Mouse (Mus musculus): ENCODE results near the gene Exosc1. TPM values are rescaled to one million over a fixed set of nuclear protein-coding genes. Genes with fewer than 3 reads are reported as not detected.

Exosc1 gene
- 70.3 and 75.3 TPM in 2 replicates for polyA plus RNA-seq (2015; fragmentation: Nextera tagmentation; extraction: Ambion mirVana)

DNA sequence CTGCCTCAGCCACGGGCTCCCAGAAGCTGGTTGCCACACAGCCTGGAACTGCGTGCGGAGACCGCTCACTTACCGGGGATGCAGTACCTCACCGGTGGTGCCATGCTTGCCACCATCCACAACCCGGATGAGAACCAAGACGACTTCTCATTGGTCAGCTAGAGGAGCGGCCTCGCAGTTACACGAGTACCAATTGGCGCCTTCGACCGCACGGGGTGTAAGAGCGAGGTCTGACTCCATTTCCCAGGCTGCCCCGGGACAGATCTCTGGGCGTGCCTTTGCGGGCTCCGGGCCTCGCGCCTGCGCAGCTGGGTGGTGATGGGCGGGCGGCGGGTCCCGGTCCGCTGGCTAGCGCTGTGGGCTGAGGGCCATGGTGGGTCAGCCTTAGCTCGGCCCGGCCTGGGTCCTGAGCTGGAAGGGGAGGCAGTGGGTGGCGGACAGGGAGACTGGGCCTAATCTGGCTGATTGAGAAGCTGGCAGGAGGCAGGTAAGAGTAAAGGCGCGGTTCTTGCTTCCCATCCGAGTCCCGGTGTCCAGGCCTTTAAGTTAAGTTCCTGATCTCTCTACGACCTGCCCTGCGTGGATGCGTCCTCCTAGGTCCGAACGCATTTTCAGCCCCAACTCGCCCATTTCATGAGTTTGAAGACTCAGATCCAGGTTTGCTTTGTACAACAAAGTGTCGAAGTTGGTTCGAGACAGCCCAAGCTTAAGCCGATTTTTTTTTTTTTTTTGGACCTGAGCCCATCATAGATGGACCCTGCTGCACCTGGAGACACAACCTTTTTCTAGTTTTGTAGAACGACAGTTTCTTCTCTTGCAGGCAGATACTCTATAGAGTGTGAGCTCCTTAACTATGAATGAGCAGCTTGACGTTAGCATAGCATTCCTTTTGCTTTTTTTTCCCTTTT, at the start of gene Exosc1, which contains the start of gene Zdhhc16:
Gene Exosc1 (minus strand): TSS at position 245 of the 908 bp plus-strand sequence.
Gene Zdhhc16 (plus strand): TSS at position 302 of the 908 bp plus-strand sequence.
- Histone ChIP-seq H3K36me3 (peaks cover 8% of the 10 kb centered on the region; the same call in 1 of the 2 replicates), H3K27me3 (replicated peaks) (no peaks in the 10 kb centered on the region), H3K4me2 (peak within 1 kb of the TSS; percentile 75), H3K9ac (peak within 1 kb of the TSS; percentile 79), H3K9me3 (no peaks in the 10 kb centered on the region), H3K27ac (peak within 1 kb of the TSS; percentile 17), H3K4me1 (peaks cover 7% of the 10 kb centered on the region), H3K4me3 (replicated peaks) (peak within 1 kb of the TSS; percentile 80)
- ATAC-seq (ENCODE audit: insufficient read depth, low FRiP score, low read depth) = peak; percentile 100
- WGBS = under 1% methylated on average over 47 of the region's 47 CpGs

DNA sequence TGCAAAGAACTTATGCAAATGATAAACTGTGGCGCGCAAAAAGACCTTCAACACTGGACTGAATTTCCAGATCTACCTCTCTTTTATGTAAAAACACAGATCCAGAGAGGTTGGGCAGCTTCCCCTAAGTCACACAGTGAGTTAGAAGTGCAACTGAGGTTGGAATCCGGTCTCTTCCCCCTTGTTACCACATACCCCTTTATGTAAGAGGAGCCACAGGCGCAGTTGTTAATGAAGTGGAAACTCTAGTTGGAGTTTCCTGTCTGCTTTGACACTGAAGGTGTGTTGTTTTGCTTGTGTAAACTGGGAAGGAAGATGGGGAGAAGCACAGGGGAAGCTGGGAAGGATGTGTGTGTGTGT, 49.5 kb upstream of the Exosc1 start:
- Histone ChIP-seq H3K9me3 (no peaks in the 10 kb centered on the region), H3K9ac (no peak overlapping the region), H3K27me3 (replicated peaks) (no peaks in the 10 kb centered on the region), H3K27ac (no peak overlapping the region; the same call in 1 of the 2 replicates), H3K36me3 (no peaks in the 10 kb centered on the region), H3K4me1 (0 out of 2 replicates have a peak, but pooled peaks cover 6% of the 10 kb centered on the region), H3K4me3 (replicated peaks) (peak overlapping the region; percentile 65), H3K4me2 (peak overlapping the region; percentile 91)
- no peak for ATAC-seq (ENCODE audit: insufficient read depth, low FRiP score, low read depth)
- WGBS = 9% methylated on average over 4 of the region's 4 CpGs

- 0 out of 2 replicates have a peak, but pooled peaks cover 6% of the 10 kb centered on the region for H3K4me1 ChIP-seq
- no peaks in the 10 kb centered on the region for H3K9me3 ChIP-seq
- H3K27me3 ChIP-seq (replicated peaks) = no peaks in the 10 kb centered on the region
- whole genome bisulfite sequencing = under 1% methylated on average over 74 of the region's 74 CpGs
- H3K27ac ChIP-seq = peak overlapping the region; percentile 91
- no peaks in the 10 kb centered on the region for H3K36me3 ChIP-seq
- no peak for ATAC-seq (ENCODE audit: insufficient read depth, low FRiP score, low read depth)
- H3K9ac ChIP-seq = peak overlapping the region; percentile 82
- peak overlapping the region; percentile 91 for H3K4me2 ChIP-seq
- H3K4me3 ChIP-seq (replicated peaks) = peak overlapping the region; percentile 65
These were observed 48.9 kb upstream of the Exosc1 start for GRCm38 (mm10) chr19:41981931-41982790.

DNA sequence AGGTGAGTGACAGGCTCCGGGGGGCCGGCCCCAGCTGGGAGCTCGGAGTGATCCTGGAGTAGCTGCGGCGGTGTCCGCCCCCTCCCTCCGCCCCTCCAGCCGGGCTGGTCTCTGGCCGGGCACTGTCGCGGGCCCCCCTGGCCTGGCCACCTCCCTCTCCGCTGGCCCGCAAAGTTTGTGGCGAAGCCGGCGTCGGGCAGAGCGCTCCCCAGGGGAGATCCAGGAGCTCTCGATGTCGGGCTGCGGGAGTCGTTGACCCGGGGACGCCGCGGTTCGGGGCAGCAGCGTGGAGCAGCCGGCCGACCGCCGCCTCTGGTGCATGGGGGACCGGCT, 48.3 kb upstream of the Exosc1 start, which contains the start of gene Ubtd1:
Gene Ubtd1 (plus strand): TSS at position 169 of the 333 bp plus-strand sequence.
- Histone ChIP-seq H3K4me2 (peak within 1 kb of the TSS; percentile 91), H3K9ac (peak within 1 kb of the TSS; percentile 82), H3K4me3 (replicated peaks) (peak within 1 kb of the TSS; percentile 65), H3K9me3 (no peaks in the 10 kb centered on the region), H3K4me1 (0 out of 2 replicates have a peak, but pooled peaks cover 6% of the 10 kb centered on the region), H3K27ac (peak within 1 kb of the TSS; percentile 91), H3K36me3 (no peaks in the 10 kb centered on the region), H3K27me3 (replicated peaks) (no peaks in the 10 kb centered on the region)
- ATAC-seq (ENCODE audit: insufficient read depth, low FRiP score, low read depth) = no peak
- WGBS = 1% methylated on average over 31 of the region's 33 CpGs

GRCm38 (mm10) chr19:41980819-41981594, 47.8 kb upstream of the Exosc1 start, which contains the start of gene Mms19:
Gene Mms19 (minus strand): TSS chr19:41981157.
- Histone ChIP-seq H3K9me3 (no peaks in the 10 kb centered on the region), H3K36me3 (no peaks in the 10 kb centered on the region), H3K4me3 (replicated peaks) (peak within 1 kb of the TSS; percentile 65), H3K27me3 (replicated peaks) (no peaks in the 10 kb centered on the region), H3K4me1 (0 out of 2 replicates have a peak, but pooled peaks cover 6% of the 10 kb centered on the region), H3K4me2 (peak within 1 kb of the TSS; percentile 91), H3K9ac (peak within 1 kb of the TSS; percentile 82), H3K27ac (peak within 1 kb of the TSS; percentile 91)
- WGBS = under 1% methylated on average over 64 of the region's 68 CpGs
- peak; percentile 95 for ATAC-seq (ENCODE audit: insufficient read depth, low FRiP score, low read depth)

DNA sequence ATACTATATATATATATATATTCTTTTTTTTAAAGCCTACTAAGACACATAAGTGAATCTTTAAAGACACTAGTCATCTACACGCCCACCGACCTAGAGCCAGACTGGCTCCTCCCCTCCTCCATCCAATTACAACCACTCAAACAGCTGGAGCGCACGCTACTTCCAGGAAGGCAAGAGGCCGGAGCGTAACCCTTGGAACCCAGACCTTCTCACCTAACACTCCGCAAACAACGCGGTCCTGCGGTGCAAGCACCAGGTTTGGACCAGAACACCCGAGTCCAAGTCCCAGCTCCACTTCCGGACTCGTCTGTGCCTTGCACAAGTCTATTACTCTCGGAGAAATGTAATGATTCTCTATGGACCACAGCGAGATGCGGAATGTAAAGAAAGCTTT, 47.2 kb upstream of the Exosc1 start:
- peak overlapping the region; percentile 89 for H3K27ac ChIP-seq
- peak overlapping the region; percentile 65 for H3K4me3 ChIP-seq (replicated peaks)
- H3K4me2 ChIP-seq = peak overlapping the region; percentile 82
- 0 out of 2 replicates have a peak, but pooled peaks cover 6% of the 10 kb centered on the region for H3K4me1 ChIP-seq
- no peaks in the 10 kb centered on the region for H3K36me3 ChIP-seq
- H3K9me3 ChIP-seq = no peaks in the 10 kb centered on the region
- H3K27me3 ChIP-seq (replicated peaks) = no peaks in the 10 kb centered on the region
- H3K9ac ChIP-seq = peak overlapping the region; percentile 76
- WGBS = under 1% methylated on average over 16 of the region's 16 CpGs
- no peak for ATAC-seq (ENCODE audit: insufficient read depth, low FRiP score, low read depth)

- H3K27me3 ChIP-seq (replicated peaks) = no peaks in the 10 kb centered on the region
- WGBS = 61% methylated on average over 13 of the region's 13 CpGs
- H3K27ac ChIP-seq = no peak overlapping the region
- peaks cover 3% of the 10 kb centered on the region; the same call in 1 of the 2 replicates for H3K36me3 ChIP-seq
- no peak for ATAC-seq (ENCODE audit: insufficient read depth, low FRiP score, low read depth)
- no peak overlapping the region for H3K4me2 ChIP-seq
- no peaks in the 10 kb centered on the region for H3K9me3 ChIP-seq
- H3K4me3 ChIP-seq (replicated peaks) = no peak overlapping the region
- H3K9ac ChIP-seq = no peak overlapping the region
- no peaks in the 10 kb centered on the region for H3K4me1 ChIP-seq
These were observed 40.9 kb upstream of the Exosc1 start for GRCm38 (mm10) chr19:41973891-41974794.

DNA sequence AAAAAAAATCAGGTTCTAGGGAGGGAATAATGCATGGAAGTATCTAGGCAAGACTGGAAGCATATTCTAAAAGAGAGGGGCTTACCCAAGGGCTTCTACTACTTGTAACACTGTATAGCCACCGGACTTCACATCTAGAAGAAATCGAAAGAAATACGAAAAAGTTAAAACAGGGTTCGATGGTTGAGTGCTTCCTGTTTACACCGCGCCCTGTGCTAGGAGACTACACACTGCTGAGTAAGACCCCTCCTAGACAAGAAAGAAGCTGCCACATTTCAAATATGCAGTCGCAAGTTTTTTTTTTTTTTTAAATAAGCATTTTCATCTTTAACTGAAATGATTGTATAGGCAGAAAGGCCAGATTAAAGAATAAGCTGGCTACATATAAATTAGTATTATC, 36.4 kb upstream of the Exosc1 start:
- Histone ChIP-seq H3K4me3 (replicated peaks) (no peak overlapping the region), H3K36me3 (peaks cover 27% of the 10 kb centered on the region), H3K27ac (no peak overlapping the region), H3K9ac (no peak overlapping the region), H3K27me3 (replicated peaks) (no peaks in the 10 kb centered on the region), H3K4me2 (no peak overlapping the region), H3K9me3 (no peaks in the 10 kb centered on the region), H3K4me1 (no peaks in the 10 kb centered on the region)
- ATAC-seq (ENCODE audit: insufficient read depth, low FRiP score, low read depth) = no peak
- WGBS = 89% methylated on average over 7 of the region's 7 CpGs

- ATAC-seq (ENCODE audit: insufficient read depth, low FRiP score, low read depth) = no peak
- no peak overlapping the region for H3K9ac ChIP-seq
- no peaks in the 10 kb centered on the region for H3K27me3 ChIP-seq (replicated peaks)
- no peak overlapping the region for H3K4me3 ChIP-seq (replicated peaks)
- H3K36me3 ChIP-seq = peaks cover 47% of the 10 kb centered on the region
- H3K27ac ChIP-seq = no peak overlapping the region
- no peaks in the 10 kb centered on the region for H3K4me1 ChIP-seq
- WGBS = 96% methylated on average over 3 of the region's 3 CpGs
- H3K9me3 ChIP-seq = no peaks in the 10 kb centered on the region
- no peak overlapping the region for H3K4me2 ChIP-seq
These were observed 20.4 kb upstream of the Exosc1 start for GRCm38 (mm10) chr19:41953574-41953973.

DNA sequence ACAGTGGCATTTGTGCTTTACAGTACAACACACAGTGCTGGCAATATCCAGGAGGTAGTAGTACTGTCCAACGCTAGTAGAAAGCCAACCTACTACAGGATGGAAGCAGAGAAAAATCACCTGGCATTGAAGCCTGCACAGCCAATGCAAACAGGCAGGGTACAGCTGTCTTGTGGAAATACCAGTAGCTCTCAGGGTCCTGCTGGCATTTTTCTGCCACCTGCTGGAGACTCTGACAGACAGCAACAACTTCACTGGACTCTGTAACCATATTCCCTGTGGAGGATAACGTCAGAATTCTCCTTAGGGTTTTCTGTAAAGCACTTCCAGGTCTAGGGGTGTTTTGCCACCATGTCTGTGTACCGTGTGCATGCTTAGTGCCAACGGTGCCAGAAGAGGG, 19.1 kb upstream of the Exosc1 start:
- Histone ChIP-seq H3K9me3 (no peaks in the 10 kb centered on the region), H3K4me3 (replicated peaks) (no peak overlapping the region), H3K27me3 (replicated peaks) (no peaks in the 10 kb centered on the region), H3K36me3 (peaks cover 45% of the 10 kb centered on the region), H3K4me1 (no peaks in the 10 kb centered on the region), H3K4me2 (no peak overlapping the region), H3K9ac (no peak overlapping the region), H3K27ac (no peak overlapping the region)
- WGBS = 72% methylated on average over 4 of the region's 4 CpGs
- no peak for ATAC-seq (ENCODE audit: insufficient read depth, low FRiP score, low read depth)

Measured in stomach, embryonic 15.5 days (tissue).